Mouse (Mus musculus): ENCODE results near the gene Numa1. TPM values are rescaled to one million over a fixed set of nuclear protein-coding genes. Genes with fewer than 3 reads are reported as not detected.

The Numa1 gene
- polyA plus RNA-seq, 1 experiment from 2014 or later = 63.3 TPM

DNA sequence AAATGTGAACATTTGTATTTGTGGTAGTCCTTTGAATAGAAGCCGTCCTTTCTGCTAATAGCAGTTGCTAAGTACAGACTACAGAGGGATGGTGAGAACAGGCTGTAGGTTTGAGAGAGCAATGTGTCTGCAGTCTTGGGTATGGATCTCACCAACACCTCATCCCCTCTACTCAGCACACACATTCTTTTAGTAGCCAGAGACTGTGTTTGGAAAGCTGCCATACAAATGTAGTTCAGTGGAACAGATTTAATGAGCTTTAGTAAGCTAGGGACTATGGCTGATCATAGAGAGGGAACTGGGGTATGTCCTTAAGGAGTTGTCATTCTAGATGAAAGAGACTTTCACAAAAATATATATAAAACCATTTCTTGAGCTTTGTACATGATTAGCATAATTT lies 33.3 kb downstream of the Numa1 start:
- H3K9me3 ChIP-seq = no peaks in the 10 kb centered on the region
- no peaks in the 10 kb centered on the region for H3K27me3 ChIP-seq
- H3K4me2 ChIP-seq (replicated peaks) = no peak overlapping the region
- ATAC-seq (replicated peaks) = no peak
- H3K4me1 ChIP-seq = peaks cover 33% of the 10 kb centered on the region
- no peaks in the 10 kb centered on the region for H3K36me3 ChIP-seq
- no peak overlapping the region for H3K9ac ChIP-seq (replicated peaks)
- 73% methylated on average over 1 of the region's 1 CpGs for WGBS
- no peak overlapping the region for H3K4me3 ChIP-seq
- 0 out of 2 replicates have a peak overlapping the region, but pooled peaks have one; percentile 11 for H3K27ac ChIP-seq (replicated peaks)

- Histone ChIP-seq H3K4me1 (peaks cover 46% of the 10 kb centered on the region), H3K4me2 (replicated peaks) (peak overlapping the region; percentile 72), H3K36me3 (no peaks in the 10 kb centered on the region), H3K9me3 (no peaks in the 10 kb centered on the region), H3K27me3 (no peaks in the 10 kb centered on the region), H3K4me3 (peak overlapping the region; percentile 90; the same call in 1 of the 2 replicates), H3K27ac (replicated peaks) (peak overlapping the region; percentile 100), H3K9ac (replicated peaks) (peak overlapping the region; percentile 40)
- 54% methylated on average over 2 of the region's 2 CpGs for WGBS
- ATAC-seq (replicated peaks) = no peak
Observed at GRCm38 (mm10) chr7:101968751-101969150, 34.8 kb downstream of the Numa1 start.

DNA sequence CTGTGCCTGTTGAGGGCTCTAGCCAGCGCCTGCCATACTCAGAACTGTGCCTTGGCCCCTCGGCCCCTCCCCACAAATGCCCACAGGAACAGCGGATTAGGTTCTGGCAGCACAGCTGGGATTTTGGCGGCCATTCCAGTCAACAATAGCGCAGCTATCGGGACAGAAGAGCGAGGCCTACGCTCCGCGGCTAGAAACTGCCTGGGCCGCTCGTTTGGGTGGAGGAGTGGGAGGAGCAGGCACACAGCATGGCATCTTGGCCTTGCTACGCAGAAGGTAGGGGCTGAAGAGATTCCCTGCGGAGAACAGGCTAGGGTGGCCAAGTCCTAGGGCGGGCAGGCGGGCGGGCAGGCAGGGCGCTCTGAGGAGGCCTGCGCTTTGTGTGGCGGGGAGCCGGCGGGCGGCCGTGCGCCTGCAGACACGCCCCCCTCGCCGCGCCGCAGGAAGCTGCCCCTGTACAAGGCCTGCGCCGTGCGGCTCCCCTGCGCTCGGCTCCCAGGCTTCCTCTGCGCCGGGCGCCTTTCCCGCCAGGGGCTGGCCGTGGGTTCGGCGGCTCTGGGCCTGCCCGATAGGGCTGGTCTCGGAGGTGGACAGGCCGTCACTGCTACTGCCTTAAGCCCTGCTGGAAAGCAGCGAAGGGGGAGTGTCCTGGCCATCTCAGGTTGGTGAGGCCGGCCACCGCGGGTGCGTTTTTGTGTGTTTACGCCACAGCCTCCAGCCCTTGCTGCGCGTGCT lies 36.0 kb downstream of the Numa1 start:
- ATAC-seq (replicated peaks) = peak; percentile 92
- WGBS = 0% methylated on average over 53 of the region's 53 CpGs
- Histone ChIP-seq H3K9me3 (no peaks in the 10 kb centered on the region), H3K4me1 (peaks cover 54% of the 10 kb centered on the region), H3K4me2 (replicated peaks) (peak overlapping the region; percentile 72), H3K4me3 (peak overlapping the region; percentile 90), H3K9ac (replicated peaks) (peak overlapping the region; percentile 98), H3K27me3 (no peaks in the 10 kb centered on the region), H3K27ac (replicated peaks) (peak overlapping the region; percentile 100), H3K36me3 (no peaks in the 10 kb centered on the region)

DNA sequence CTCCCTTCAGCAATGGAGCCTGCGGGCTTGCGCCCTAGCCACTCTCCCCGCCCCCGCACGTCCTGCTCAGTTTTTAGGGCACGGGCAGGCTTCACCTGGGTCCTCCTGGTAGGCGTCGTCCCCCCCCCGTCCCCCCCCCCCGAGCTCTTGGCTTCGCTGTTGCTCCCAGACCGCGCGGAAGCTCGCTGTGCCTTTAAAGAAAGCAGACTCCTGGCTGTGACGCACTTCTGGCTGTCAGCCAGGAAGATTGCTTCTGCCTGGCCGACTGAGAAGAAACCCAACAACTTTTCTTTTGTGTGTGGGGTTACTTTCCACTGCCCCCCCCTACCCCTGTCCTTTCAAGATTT lies 36.5 kb downstream of the Numa1 start:
- Histone ChIP-seq H3K4me2 (replicated peaks) (peak overlapping the region; percentile 72), H3K4me1 (peaks cover 60% of the 10 kb centered on the region), H3K4me3 (peak overlapping the region; percentile 90), H3K9ac (replicated peaks) (peak overlapping the region; percentile 98), H3K27ac (replicated peaks) (peak overlapping the region; percentile 100), H3K27me3 (no peaks in the 10 kb centered on the region), H3K9me3 (no peaks in the 10 kb centered on the region), H3K36me3 (no peaks in the 10 kb centered on the region)
- peak; percentile 73 for ATAC-seq (replicated peaks)
- 0% methylated on average over 9 of the region's 17 CpGs for WGBS

GRCm38 (mm10) chr7:101970821-101971461 lies 37.0 kb downstream of the Numa1 start:
- no peaks in the 10 kb centered on the region for H3K27me3 ChIP-seq
- peak overlapping the region; percentile 100 for H3K27ac ChIP-seq (replicated peaks)
- peak; percentile 74 for ATAC-seq (replicated peaks)
- no peaks in the 10 kb centered on the region for H3K36me3 ChIP-seq
- peak overlapping the region; percentile 98 for H3K9ac ChIP-seq (replicated peaks)
- H3K4me3 ChIP-seq = peak overlapping the region; percentile 90
- H3K4me2 ChIP-seq (replicated peaks) = peak overlapping the region; percentile 72
- under 1% methylated on average over 19 of the region's 19 CpGs for WGBS
- peaks cover 60% of the 10 kb centered on the region for H3K4me1 ChIP-seq
- no peaks in the 10 kb centered on the region for H3K9me3 ChIP-seq

GRCm38 (mm10) chr7:101971721-101972120 lies 37.8 kb downstream of the Numa1 start:
- H3K4me1 ChIP-seq = peaks cover 60% of the 10 kb centered on the region
- WGBS = 28% methylated on average over 2 of the region's 2 CpGs
- H3K27ac ChIP-seq (replicated peaks) = peak overlapping the region; percentile 100
- ATAC-seq (replicated peaks) = no peak
- H3K27me3 ChIP-seq = no peaks in the 10 kb centered on the region
- no peaks in the 10 kb centered on the region for H3K36me3 ChIP-seq
- peak overlapping the region; percentile 72 for H3K4me2 ChIP-seq (replicated peaks)
- H3K9me3 ChIP-seq = no peaks in the 10 kb centered on the region
- peak overlapping the region; percentile 98 for H3K9ac ChIP-seq (replicated peaks)
- peak overlapping the region; percentile 90 for H3K4me3 ChIP-seq

DNA sequence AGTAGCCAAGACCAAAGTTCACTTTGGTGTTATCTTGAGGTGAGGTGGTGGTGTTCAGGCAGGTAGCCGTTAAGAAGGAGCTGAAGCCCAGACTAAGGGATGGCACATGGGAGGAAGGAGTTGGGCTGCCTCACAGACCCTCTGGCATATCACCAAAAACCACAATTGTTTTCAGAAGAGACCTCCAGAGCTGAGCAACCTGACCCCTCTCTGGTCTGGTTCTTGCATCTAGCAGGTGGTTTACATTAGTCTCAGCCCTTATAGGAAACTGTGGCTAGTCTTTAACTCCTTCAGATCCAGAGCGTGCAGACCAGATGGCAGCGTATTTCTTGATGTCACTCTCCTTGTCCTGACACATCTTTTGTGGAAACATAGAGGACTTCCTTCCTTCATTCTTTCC lies 39.8 kb downstream of the Numa1 start:
- Histone ChIP-seq H3K27ac (replicated peaks) (no peak overlapping the region), H3K4me3 (no peak overlapping the region), H3K4me2 (replicated peaks) (no peak overlapping the region), H3K27me3 (no peaks in the 10 kb centered on the region), H3K9ac (replicated peaks) (no peak overlapping the region), H3K4me1 (peaks cover 49% of the 10 kb centered on the region), H3K36me3 (peaks cover 4% of the 10 kb centered on the region; the same call in 1 of the 2 replicates), H3K9me3 (no peaks in the 10 kb centered on the region)
- WGBS = 81% methylated on average over 3 of the region's 3 CpGs
- ATAC-seq (replicated peaks) = no peak

DNA sequence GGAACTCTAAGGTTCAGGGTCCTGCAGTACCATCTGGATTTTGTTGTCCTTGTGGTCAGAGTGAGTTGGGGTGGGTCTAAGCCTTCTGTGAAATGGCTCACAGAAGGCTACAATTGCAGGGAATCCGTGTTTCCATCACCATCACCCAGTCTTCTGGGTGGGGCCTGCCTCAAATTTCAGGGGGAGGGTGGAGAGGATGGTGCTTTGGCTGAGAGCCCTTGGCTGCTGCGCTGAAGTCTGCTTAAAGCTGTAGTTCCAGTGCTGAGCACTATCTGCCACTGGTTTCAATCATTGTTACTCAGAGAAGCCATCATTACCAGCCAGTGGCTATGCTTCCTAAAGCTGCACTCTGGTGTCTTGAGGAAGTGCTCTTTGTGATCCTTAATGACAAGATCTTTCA lies 40.6 kb downstream of the Numa1 start:
- ATAC-seq (replicated peaks) = no peak
- Histone ChIP-seq H3K4me1 (peaks cover 41% of the 10 kb centered on the region), H3K36me3 (peaks cover 4% of the 10 kb centered on the region; the same call in 1 of the 2 replicates), H3K9ac (replicated peaks) (no peak overlapping the region), H3K4me3 (no peak overlapping the region), H3K27ac (replicated peaks) (no peak overlapping the region), H3K27me3 (no peaks in the 10 kb centered on the region), H3K9me3 (no peaks in the 10 kb centered on the region), H3K4me2 (replicated peaks) (no peak overlapping the region)
- WGBS = 62% methylated on average over 2 of the region's 2 CpGs

DNA sequence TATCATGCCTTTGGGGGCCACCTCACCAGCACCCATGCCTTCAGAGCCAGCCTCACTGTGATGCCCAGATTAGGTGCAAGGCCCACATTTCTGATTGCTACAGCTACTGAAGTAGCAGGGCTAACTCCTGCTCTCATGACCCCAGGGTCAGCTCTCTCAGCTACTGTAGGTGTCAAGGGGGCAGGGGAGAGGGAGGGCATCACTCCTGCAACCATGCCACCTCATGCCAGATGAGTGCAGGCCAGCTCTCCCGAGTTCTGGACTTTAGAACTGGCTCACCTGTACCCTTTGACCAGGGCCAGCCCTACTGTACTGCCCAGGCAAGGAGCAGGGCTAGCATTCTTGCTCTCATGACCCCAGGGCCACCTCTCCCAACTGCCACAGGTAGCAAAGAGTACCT lies 48.8 kb downstream of the Numa1 start:
- H3K9ac ChIP-seq (replicated peaks) = no peak overlapping the region
- H3K9me3 ChIP-seq = no peaks in the 10 kb centered on the region
- H3K4me1 ChIP-seq = no peaks in the 10 kb centered on the region
- no peaks in the 10 kb centered on the region for H3K27me3 ChIP-seq
- no peak overlapping the region for H3K27ac ChIP-seq (replicated peaks)
- peaks cover 6% of the 10 kb centered on the region for H3K36me3 ChIP-seq
- ATAC-seq (replicated peaks) = no peak; the same call in 1 of the 2 replicates
- no peak overlapping the region for H3K4me3 ChIP-seq
- 95% methylated on average over 1 of the region's 1 CpGs for WGBS
- no peak overlapping the region for H3K4me2 ChIP-seq (replicated peaks)

DNA sequence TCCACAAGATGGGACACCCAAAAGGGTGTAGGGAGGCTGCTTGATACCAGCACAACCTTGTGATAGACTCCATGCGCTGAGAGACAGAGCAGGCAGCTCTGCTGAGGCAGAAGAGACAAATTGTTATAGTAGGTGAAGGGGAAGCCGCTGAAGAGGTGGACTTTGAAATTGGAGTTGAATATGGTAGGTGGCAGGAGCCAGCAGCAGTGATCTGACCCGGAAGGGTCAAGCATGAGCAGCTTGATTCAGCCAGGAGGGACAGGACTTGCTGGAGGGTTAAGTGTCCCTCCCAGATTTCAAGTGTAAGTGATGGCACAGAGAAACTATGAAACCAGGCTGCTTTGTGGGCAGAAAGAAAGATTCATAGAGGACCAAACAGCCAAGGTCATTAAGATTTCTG lies 51.2 kb downstream of the Numa1 start:
- H3K27me3 ChIP-seq = no peaks in the 10 kb centered on the region
- H3K27ac ChIP-seq (replicated peaks) = no peak overlapping the region
- ATAC-seq (replicated peaks) = no peak
- no peak overlapping the region for H3K4me3 ChIP-seq
- no peaks in the 10 kb centered on the region for H3K9me3 ChIP-seq
- WGBS = 97% methylated on average over 3 of the region's 3 CpGs
- no peak overlapping the region for H3K4me2 ChIP-seq (replicated peaks)
- H3K36me3 ChIP-seq = peaks cover 29% of the 10 kb centered on the region
- H3K4me1 ChIP-seq = no peaks in the 10 kb centered on the region
- no peak overlapping the region for H3K9ac ChIP-seq (replicated peaks)

DNA sequence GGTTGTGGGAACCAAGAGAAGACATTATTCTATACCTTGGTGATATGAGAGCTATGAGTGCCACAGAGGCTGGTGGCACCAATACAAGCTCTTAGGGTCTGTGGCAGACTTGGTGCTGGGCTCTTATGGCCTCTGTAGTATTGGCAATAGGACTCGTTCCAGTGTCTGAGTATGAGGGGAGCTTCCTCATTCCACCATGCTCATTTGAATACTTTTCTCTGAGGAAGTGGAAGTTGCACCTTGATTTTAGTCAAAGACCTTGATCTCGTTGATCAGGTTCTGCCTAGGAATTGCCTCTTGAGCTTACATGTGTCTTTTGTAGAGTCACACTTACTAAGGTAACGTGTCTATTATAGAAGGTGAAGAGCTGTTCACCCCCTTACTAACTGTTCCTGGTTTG lies 60.3 kb downstream of the Numa1 start:
- no peak overlapping the region for H3K4me3 ChIP-seq
- H3K36me3 ChIP-seq = peaks cover 93% of the 10 kb centered on the region
- H3K9ac ChIP-seq (replicated peaks) = no peak overlapping the region
- no peak overlapping the region for H3K27ac ChIP-seq (replicated peaks)
- no peak overlapping the region for H3K4me2 ChIP-seq (replicated peaks)
- 94% methylated on average over 3 of the region's 3 CpGs for WGBS
- ATAC-seq (replicated peaks) = no peak
- no peaks in the 10 kb centered on the region for H3K9me3 ChIP-seq
- no peaks in the 10 kb centered on the region for H3K4me1 ChIP-seq
- no peaks in the 10 kb centered on the region for H3K27me3 ChIP-seq

DNA sequence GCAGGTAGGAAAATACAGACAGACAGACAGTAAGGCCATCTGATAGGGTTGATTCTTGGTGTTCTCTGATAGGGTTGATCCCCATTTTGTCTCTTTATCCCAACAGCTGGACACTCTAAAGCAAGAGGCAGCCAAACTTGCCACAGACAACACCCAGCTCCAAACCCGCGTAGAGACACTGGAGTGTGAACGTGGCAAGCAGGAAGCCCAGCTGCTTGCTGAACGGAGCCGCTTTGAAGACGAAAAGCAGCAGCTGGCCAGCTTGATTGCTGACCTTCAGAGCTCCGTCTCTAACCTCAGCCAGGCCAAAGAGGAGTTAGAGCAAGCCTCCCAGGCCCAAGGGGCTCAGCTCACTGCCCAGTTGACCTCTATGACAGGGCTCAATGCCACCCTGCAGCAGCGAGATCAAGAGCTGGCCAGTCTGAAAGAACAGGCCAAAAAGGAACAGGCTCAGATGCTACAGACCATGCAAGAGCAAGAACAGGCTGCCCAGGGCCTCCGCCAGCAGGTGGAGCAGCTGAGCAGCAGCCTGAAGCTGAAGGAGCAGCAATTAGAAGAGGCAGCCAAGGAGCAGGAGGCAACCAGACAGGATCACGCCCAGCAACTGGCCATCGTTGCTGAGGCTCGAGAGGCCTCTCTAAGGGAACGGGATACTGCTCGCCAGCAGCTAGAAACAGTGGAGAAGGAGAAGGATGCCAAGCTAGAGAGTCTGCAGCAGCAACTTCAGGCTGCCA lies 64.5 kb downstream of the Numa1 start:
- H3K4me3 ChIP-seq = no peak overlapping the region
- WGBS = 66% methylated on average over 14 of the region's 14 CpGs
- H3K27ac ChIP-seq (replicated peaks) = no peak overlapping the region
- no peak overlapping the region for H3K9ac ChIP-seq (replicated peaks)
- peak; percentile 20; the same call in 1 of the 2 replicates for ATAC-seq (replicated peaks)
- H3K36me3 ChIP-seq = peaks cover 96% of the 10 kb centered on the region
- H3K27me3 ChIP-seq = no peaks in the 10 kb centered on the region
- no peak overlapping the region for H3K4me2 ChIP-seq (replicated peaks)
- H3K4me1 ChIP-seq = no peaks in the 10 kb centered on the region
- H3K9me3 ChIP-seq = no peaks in the 10 kb centered on the region

Measured in forebrain, embryonic 15.5 days (tissue).